Mouse (Mus musculus): ENCODE data around the gene Aup1. TPM values are rescaled to one million over a fixed set of nuclear protein-coding genes. Genes with fewer than 3 reads are reported as not detected.

The Aup1 gene
- polyA plus RNA-seq, 1 experiment from 2014 or later = 169 TPM

DNA sequence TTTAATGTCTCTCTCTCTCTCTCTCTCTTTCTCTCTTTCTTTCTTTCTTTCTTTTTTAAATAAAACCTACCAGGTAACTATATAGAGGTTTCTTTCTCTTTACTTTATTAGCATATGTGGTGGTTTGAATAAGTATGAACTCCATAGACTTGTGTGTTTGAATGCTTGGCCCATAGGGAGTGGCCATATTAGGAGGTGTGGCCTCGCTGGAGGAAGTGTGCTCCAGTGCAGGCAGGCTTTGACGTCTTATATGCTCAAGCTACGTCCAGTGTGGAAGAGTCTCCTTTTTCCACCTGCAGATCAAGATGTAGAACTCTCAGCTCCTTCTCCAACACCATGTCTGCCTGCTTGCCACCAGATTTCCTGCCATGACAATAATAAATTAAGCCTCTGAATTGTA lies 35.3 kb upstream of the Aup1 start:
- 80% methylated on average over 3 of the region's 3 CpGs for WGBS
- no peak for DNase-seq (ENCODE audit: low spot score)
- Histone ChIP-seq H3K36me3 (no peaks in the 10 kb centered on the region), H3K9me3 (replicated peaks) (no peaks in the 10 kb centered on the region), H3K4me3 (no peak overlapping the region), H3K27ac (no peak overlapping the region), H3K27me3 (ENCODE audit: low read depth, poor library complexity, severe bottlenecking) (no peaks in the 10 kb centered on the region), H3K4me1 (peaks cover 1% of the 10 kb centered on the region)

GRCm38 (mm10) chr6:83020121-83020520 lies 34.2 kb upstream of the Aup1 start:
- Histone ChIP-seq H3K36me3 (no peaks in the 10 kb centered on the region), H3K9me3 (replicated peaks) (no peaks in the 10 kb centered on the region), H3K27me3 (ENCODE audit: low read depth, poor library complexity, severe bottlenecking) (no peaks in the 10 kb centered on the region), H3K4me1 (peaks cover 4% of the 10 kb centered on the region), H3K27ac (no peak overlapping the region), H3K4me3 (no peak overlapping the region)
- DNase-seq (ENCODE audit: low spot score) = no peak
- 86% methylated on average over 6 of the region's 6 CpGs for whole genome bisulfite sequencing

- WGBS = 85% methylated on average over 4 of the region's 4 CpGs
- H3K36me3 ChIP-seq = no peaks in the 10 kb centered on the region
- no peaks in the 10 kb centered on the region for H3K9me3 ChIP-seq (replicated peaks)
- no peak for DNase-seq (ENCODE audit: low spot score)
- peaks cover 4% of the 10 kb centered on the region for H3K4me1 ChIP-seq
- H3K27me3 ChIP-seq (ENCODE audit: low read depth, poor library complexity, severe bottlenecking) = no peaks in the 10 kb centered on the region
- H3K27ac ChIP-seq = no peak overlapping the region
- no peak overlapping the region for H3K4me3 ChIP-seq
Measured at GRCm38 (mm10) chr6:83020836-83021593, 33.3 kb upstream of the Aup1 start.

DNA sequence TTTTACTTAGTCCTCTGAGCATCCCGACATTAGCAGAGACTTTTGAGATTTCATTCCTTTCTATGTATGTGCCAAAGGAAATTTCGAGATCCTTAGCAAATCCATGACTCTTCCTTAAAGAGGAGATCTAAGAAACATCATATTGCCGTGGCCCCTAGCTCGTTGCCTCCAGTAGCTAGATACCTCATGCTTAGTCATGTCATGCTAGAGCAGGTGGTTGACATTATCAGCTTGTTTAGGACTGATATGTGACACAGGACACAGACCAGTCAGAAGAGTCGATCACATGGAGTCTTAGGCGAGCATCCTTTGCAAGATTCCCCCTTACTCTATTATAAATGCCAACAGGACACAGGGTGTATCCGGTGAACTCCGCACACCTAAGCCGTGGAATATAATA lies 31.3 kb upstream of the Aup1 start:
- Histone ChIP-seq H3K4me1 (peaks cover 13% of the 10 kb centered on the region), H3K27me3 (ENCODE audit: low read depth, poor library complexity, severe bottlenecking) (peaks cover 12% of the 10 kb centered on the region), H3K36me3 (no peaks in the 10 kb centered on the region), H3K9me3 (replicated peaks) (no peaks in the 10 kb centered on the region), H3K4me3 (no peak overlapping the region), H3K27ac (no peak overlapping the region)
- DNase-seq (ENCODE audit: low spot score) = no peak
- WGBS = 87% methylated on average over 9 of the region's 9 CpGs

DNA sequence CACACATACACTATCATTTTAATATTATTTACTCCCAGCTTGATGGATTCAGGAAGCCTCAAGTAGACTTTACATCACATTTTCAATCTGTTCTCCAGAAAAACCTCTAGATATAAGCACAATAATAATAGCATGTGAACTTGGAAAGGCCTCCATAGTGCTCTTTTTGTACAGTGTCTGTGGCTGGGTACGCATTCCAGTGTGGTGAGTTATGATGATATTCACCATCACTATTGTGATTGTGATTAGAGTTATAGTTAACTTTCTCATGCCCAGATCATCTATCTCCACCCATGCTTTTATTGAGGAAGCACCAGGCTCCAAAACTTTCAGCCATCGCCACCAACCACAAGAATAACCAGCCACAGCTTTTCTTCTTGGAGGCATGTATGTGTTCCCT lies 30.5 kb upstream of the Aup1 start:
- Histone ChIP-seq H3K36me3 (no peaks in the 10 kb centered on the region), H3K9me3 (replicated peaks) (no peaks in the 10 kb centered on the region), H3K4me1 (peaks cover 14% of the 10 kb centered on the region), H3K27ac (no peak overlapping the region), H3K27me3 (ENCODE audit: low read depth, poor library complexity, severe bottlenecking) (peaks cover 20% of the 10 kb centered on the region), H3K4me3 (no peak overlapping the region)
- WGBS = 98% methylated on average over 2 of the region's 2 CpGs
- no peak for DNase-seq (ENCODE audit: low spot score)

GRCm38 (mm10) chr6:83024421-83024820 lies 29.9 kb upstream of the Aup1 start:
- no peak overlapping the region for H3K4me3 ChIP-seq
- H3K27me3 ChIP-seq (ENCODE audit: low read depth, poor library complexity, severe bottlenecking) = peaks cover 26% of the 10 kb centered on the region
- DNase-seq (ENCODE audit: low spot score) = no peak
- H3K27ac ChIP-seq = no peak overlapping the region
- H3K4me1 ChIP-seq = peaks cover 14% of the 10 kb centered on the region
- H3K36me3 ChIP-seq = no peaks in the 10 kb centered on the region
- H3K9me3 ChIP-seq (replicated peaks) = no peaks in the 10 kb centered on the region
- WGBS = 78% methylated on average over 4 of the region's 4 CpGs

DNA sequence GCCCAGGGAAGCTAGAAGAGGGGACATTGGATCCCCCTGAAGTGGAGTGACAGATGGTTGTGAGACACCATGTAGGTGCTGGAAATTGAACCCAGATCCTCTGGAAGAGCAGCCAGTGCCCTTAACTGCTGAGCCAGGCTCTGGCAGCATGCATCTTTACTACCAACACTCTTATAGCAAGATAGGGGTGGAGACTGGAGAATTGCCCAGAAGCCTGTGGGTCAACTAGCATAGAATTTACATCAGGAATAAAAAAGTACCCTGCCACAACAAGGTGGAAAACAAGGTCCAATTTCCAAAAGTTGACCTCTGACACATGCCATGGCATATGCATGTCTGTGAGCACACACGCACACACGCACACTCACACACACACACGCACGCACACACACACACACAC lies 29.1 kb upstream of the Aup1 start:
- Histone ChIP-seq H3K27ac (no peak overlapping the region), H3K27me3 (ENCODE audit: low read depth, poor library complexity, severe bottlenecking) (peaks cover 34% of the 10 kb centered on the region), H3K36me3 (no peaks in the 10 kb centered on the region), H3K4me3 (no peak overlapping the region), H3K4me1 (peaks cover 14% of the 10 kb centered on the region), H3K9me3 (replicated peaks) (no peaks in the 10 kb centered on the region)
- DNase-seq (ENCODE audit: low spot score) = no peak
- 86% methylated on average over 4 of the region's 4 CpGs for WGBS

- DNase-seq (ENCODE audit: low spot score) = no peak
- H3K36me3 ChIP-seq = no peaks in the 10 kb centered on the region
- peaks cover 55% of the 10 kb centered on the region for H3K27me3 ChIP-seq (ENCODE audit: low read depth, poor library complexity, severe bottlenecking)
- peaks cover 23% of the 10 kb centered on the region for H3K4me1 ChIP-seq
- no peak overlapping the region for H3K4me3 ChIP-seq
- H3K27ac ChIP-seq = peak overlapping the region; percentile 43
- WGBS = 84% methylated on average over 8 of the region's 8 CpGs
- no peaks in the 10 kb centered on the region for H3K9me3 ChIP-seq (replicated peaks)
Measured at GRCm38 (mm10) chr6:83027293-83027692, 27.0 kb upstream of the Aup1 start.

- 54% methylated on average over 7 of the region's 9 CpGs for whole genome bisulfite sequencing
Measured at GRCm38 (mm10) chr6:83027706-83028105, 26.6 kb upstream of the Aup1 start.

GRCm38 (mm10) chr6:83029777-83030176 lies 24.5 kb upstream of the Aup1 start:
- DNase-seq (ENCODE audit: low spot score) = no peak
- 16% methylated on average over 10 of the region's 10 CpGs for WGBS
- Histone ChIP-seq H3K27me3 (ENCODE audit: low read depth, poor library complexity, severe bottlenecking) (peaks cover 64% of the 10 kb centered on the region), H3K4me1 (peaks cover 41% of the 10 kb centered on the region), H3K4me3 (no peak overlapping the region), H3K27ac (no peak overlapping the region), H3K36me3 (no peaks in the 10 kb centered on the region), H3K9me3 (replicated peaks) (no peaks in the 10 kb centered on the region)

More at GRCm38 (mm10) chr6:83027706-83028105, 26.6 kb upstream of the Aup1 start:
- Histone ChIP-seq H3K4me3 (no peak overlapping the region), H3K36me3 (no peaks in the 10 kb centered on the region), H3K9me3 (replicated peaks) (no peaks in the 10 kb centered on the region), H3K4me1 (peaks cover 28% of the 10 kb centered on the region), H3K27ac (peak overlapping the region; percentile 43), H3K27me3 (ENCODE audit: low read depth, poor library complexity, severe bottlenecking) (peaks cover 59% of the 10 kb centered on the region)
- no peak for DNase-seq (ENCODE audit: low spot score)

GRCm38 (mm10) chr6:83031111-83031510 lies 23.2 kb upstream of the Aup1 start:
- no peak for DNase-seq (ENCODE audit: low spot score)
- H3K36me3 ChIP-seq = no peaks in the 10 kb centered on the region
- peaks cover 78% of the 10 kb centered on the region for H3K27me3 ChIP-seq (ENCODE audit: low read depth, poor library complexity, severe bottlenecking)
- H3K4me1 ChIP-seq = peaks cover 49% of the 10 kb centered on the region
- H3K27ac ChIP-seq = no peak overlapping the region
- H3K4me3 ChIP-seq = no peak overlapping the region
- H3K9me3 ChIP-seq (replicated peaks) = no peaks in the 10 kb centered on the region
- 62% methylated on average over 7 of the region's 7 CpGs for WGBS

- H3K27ac ChIP-seq = peak overlapping the region; percentile 88; the same call in 1 of the 2 replicates
- peaks cover 49% of the 10 kb centered on the region for H3K4me1 ChIP-seq
- peaks cover 83% of the 10 kb centered on the region for H3K27me3 ChIP-seq (ENCODE audit: low read depth, poor library complexity, severe bottlenecking)
Measured at GRCm38 (mm10) chr6:83031921-83032590, 22.3 kb upstream of the Aup1 start.

GRCm38 (mm10) chr6:83032769-83033191 lies 21.5 kb upstream of the Aup1 start:
- peak; percentile 74 for DNase-seq (ENCODE audit: low spot score)
- Histone ChIP-seq H3K4me3 (peak overlapping the region; percentile 66), H3K4me1 (peaks cover 43% of the 10 kb centered on the region), H3K9me3 (replicated peaks) (no peaks in the 10 kb centered on the region), H3K36me3 (no peaks in the 10 kb centered on the region), H3K27me3 (ENCODE audit: low read depth, poor library complexity, severe bottlenecking) (peaks cover 83% of the 10 kb centered on the region), H3K27ac (peak overlapping the region; percentile 88)
- under 1% methylated on average over 31 of the region's 31 CpGs for WGBS

More at GRCm38 (mm10) chr6:83031921-83032590, 22.3 kb upstream of the Aup1 start:
- H3K9me3 ChIP-seq (replicated peaks) = no peaks in the 10 kb centered on the region
- H3K4me3 ChIP-seq = peak overlapping the region; percentile 66
- H3K36me3 ChIP-seq = no peaks in the 10 kb centered on the region
- WGBS = 14% methylated on average over 18 of the region's 18 CpGs
- no peak for DNase-seq (ENCODE audit: low spot score)
